Mouse (Mus musculus) kidney, adult 2 months (tissue): ENCODE results near the gene Ppp1cc.

Experiments used
- CTCF ChIP-seq: fragments of 200-500 bp; conservative IDR thresholded peaks from 2 replicates; pipeline ENCODE4 v1.5.1; 2011; ENCODE audit warnings: low read depth, mild to moderate bottlenecking, control low read depth, low read length, moderate library complexity, mixed read lengths; ENCODE audit not compliant: insufficient read depth, insufficient read length
- POLR2A ChIP-seq: fragments of 200-500 bp; IDR thresholded peaks from one replicate; pipeline ENCODE4 v1.6.1; 2011; ENCODE audit warnings: low read depth, low read length, control low read depth

GRCm38 (mm10) chr5:122209591-122210368 lies 51.7 kb downstream of the Ppp1cc start:
- no peak for TF ChIP-seq POLR2A
- TF ChIP-seq CTCF, result no peak
